Mouse (Mus musculus): ENCODE measurements around the gene Syngr4. TPM values are rescaled to one million over a fixed set of nuclear protein-coding genes. Genes with fewer than 3 reads are reported as not detected.

The Syngr4 gene
- polyA plus RNA-seq, 1 experiment from 2014 or later, result 1.3 TPM

DNA sequence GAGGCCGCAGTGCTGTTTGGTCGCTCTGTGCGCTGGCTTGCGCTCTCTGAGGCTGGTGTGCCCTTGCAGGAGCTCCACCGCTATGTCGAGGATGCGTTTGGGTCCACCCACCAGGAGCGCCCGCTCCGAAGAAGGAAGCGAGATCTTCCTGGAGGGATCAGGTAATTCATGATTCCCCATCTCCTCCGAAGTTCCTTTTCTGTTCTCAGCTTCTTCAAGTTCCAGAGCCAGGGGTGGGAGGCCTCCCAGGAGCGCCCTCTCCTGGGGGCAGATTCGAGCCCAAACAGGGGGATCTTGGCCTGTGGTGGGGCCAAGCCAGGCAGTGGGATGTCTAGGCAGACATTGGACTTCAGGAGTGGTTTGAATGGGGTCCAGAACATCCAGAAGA is 27.9 kb upstream of the Syngr4 start:
- Histone ChIP-seq H3K27me3 (ENCODE audit: control insufficient read depth, insufficient read depth, low read length) (peaks cover 15% of the 10 kb centered on the region), H3K4me3 (ENCODE audit: low read depth, low read length) (peak overlapping the region; percentile 49), H3K9me3 (replicated peaks; ENCODE audit: control insufficient read depth, low read length) (no peaks in the 10 kb centered on the region), H3K27ac (ENCODE audit: low read depth, low read length) (0 out of 2 replicates have a peak overlapping the region, but pooled peaks have one; percentile 37), H3K4me1 (ENCODE audit: control insufficient read depth, insufficient read depth, low read length) (peaks cover 10% of the 10 kb centered on the region), H3K9ac (ENCODE audit: low read depth, low read length) (peak overlapping the region; percentile 23), H3K4me2 (peak overlapping the region; percentile 60), H3K36me3 (ENCODE audit: control insufficient read depth, insufficient read depth, low read length) (no peaks in the 10 kb centered on the region; the same call in 1 of the 2 replicates)
- 6% methylated on average over 14 of the region's 14 CpGs for WGBS (ENCODE audit: insufficient replicate concordance)
- no peak for ATAC-seq (replicated peaks; ENCODE audit: insufficient number of reproducible peaks, low FRiP score, low TSS enrichment)

DNA sequence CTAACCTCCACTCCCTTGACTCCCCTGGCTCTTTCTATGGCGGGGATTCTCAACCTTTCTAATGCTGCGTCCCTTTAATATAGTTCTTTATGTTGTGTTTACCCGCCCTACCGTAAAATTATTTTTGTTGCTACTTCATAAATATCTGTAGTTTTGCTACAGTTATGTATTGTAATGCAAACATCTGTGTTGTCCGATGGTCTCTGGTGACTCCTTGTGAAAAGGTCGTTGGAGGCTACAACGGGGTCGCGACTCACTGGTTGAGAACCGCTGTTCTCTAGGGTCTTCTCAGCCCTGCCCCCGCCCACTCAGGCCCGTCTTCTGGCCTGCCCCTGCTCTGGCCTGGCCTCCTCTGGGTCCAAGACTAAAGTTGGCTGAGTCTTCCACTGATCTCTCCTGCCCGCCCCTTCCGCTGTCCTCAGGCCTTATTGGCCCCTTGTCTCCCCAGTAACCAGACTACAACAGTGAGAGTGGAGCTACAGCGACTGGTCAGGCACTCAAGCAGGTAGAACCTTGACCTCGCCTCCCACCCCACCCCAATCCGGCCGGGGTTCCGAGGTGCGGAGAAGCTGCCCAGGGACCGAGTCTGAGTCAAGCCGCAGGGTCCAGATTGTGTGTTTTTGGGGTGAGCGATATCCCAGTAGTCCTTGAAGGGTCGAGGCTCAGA is 27.4 kb upstream of the Syngr4 start, which contains the start of gene Ccdc114:
Ccdc114 (plus strand) TSS at position 311 of the 667 bp plus-strand sequence.
- H3K9me3 ChIP-seq (replicated peaks; ENCODE audit: control insufficient read depth, low read length), result no peaks in the 10 kb centered on the region
- 3% methylated on average over 24 of the region's 24 CpGs for WGBS (ENCODE audit: insufficient replicate concordance)
- peak within 1 kb of the TSS; percentile 60 for H3K4me2 ChIP-seq
- peak within 1 kb of the TSS; percentile 49 for H3K4me3 ChIP-seq (ENCODE audit: low read depth, low read length)
- peak within 1 kb of the TSS; percentile 90 for H3K27ac ChIP-seq (ENCODE audit: low read depth, low read length)
- peaks cover 12% of the 10 kb centered on the region for H3K27me3 ChIP-seq (ENCODE audit: control insufficient read depth, insufficient read depth, low read length)
- peak; percentile 75 for ATAC-seq (replicated peaks; ENCODE audit: insufficient number of reproducible peaks, low FRiP score, low TSS enrichment)
- H3K9ac ChIP-seq (ENCODE audit: low read depth, low read length), result peak within 1 kb of the TSS; percentile 64
- peaks cover 10% of the 10 kb centered on the region for H3K4me1 ChIP-seq (ENCODE audit: control insufficient read depth, insufficient read depth, low read length)
- no peaks in the 10 kb centered on the region; the same call in 1 of the 2 replicates for H3K36me3 ChIP-seq (ENCODE audit: control insufficient read depth, insufficient read depth, low read length)

- Histone ChIP-seq H3K4me1 (ENCODE audit: control insufficient read depth, insufficient read depth, low read length) (peaks cover 10% of the 10 kb centered on the region), H3K27me3 (ENCODE audit: control insufficient read depth, insufficient read depth, low read length) (peaks cover 10% of the 10 kb centered on the region), H3K27ac (ENCODE audit: low read depth, low read length) (peak overlapping the region; percentile 90), H3K4me3 (ENCODE audit: low read depth, low read length) (peak overlapping the region; percentile 49), H3K9me3 (replicated peaks; ENCODE audit: control insufficient read depth, low read length) (no peaks in the 10 kb centered on the region), H3K36me3 (ENCODE audit: control insufficient read depth, insufficient read depth, low read length) (no peaks in the 10 kb centered on the region; the same call in 1 of the 2 replicates), H3K9ac (ENCODE audit: low read depth, low read length) (peak overlapping the region; percentile 64), H3K4me2 (peak overlapping the region; percentile 60)
- peak; percentile 83 for ATAC-seq (replicated peaks; ENCODE audit: insufficient number of reproducible peaks, low FRiP score, low TSS enrichment)
- 1% methylated on average over 37 of the region's 37 CpGs for WGBS (ENCODE audit: insufficient replicate concordance)
These were observed 26.6 kb upstream of the Syngr4 start for GRCm38 (mm10) chr7:45922928-45923761.

- Histone ChIP-seq H3K27me3 (ENCODE audit: control insufficient read depth, insufficient read depth, low read length) (peaks cover 8% of the 10 kb centered on the region), H3K4me3 (ENCODE audit: low read depth, low read length) (no peak overlapping the region), H3K4me1 (ENCODE audit: control insufficient read depth, insufficient read depth, low read length) (peaks cover 17% of the 10 kb centered on the region), H3K4me2 (peak overlapping the region; percentile 60), H3K9me3 (replicated peaks; ENCODE audit: control insufficient read depth, low read length) (no peaks in the 10 kb centered on the region), H3K27ac (ENCODE audit: low read depth, low read length) (peak overlapping the region; percentile 90), H3K36me3 (ENCODE audit: control insufficient read depth, insufficient read depth, low read length) (no peaks in the 10 kb centered on the region; the same call in 1 of the 2 replicates), H3K9ac (ENCODE audit: low read depth, low read length) (no peak overlapping the region; the same call in 1 of the 2 replicates)
- ATAC-seq (replicated peaks; ENCODE audit: insufficient number of reproducible peaks, low FRiP score, low TSS enrichment), result no peak
- WGBS (ENCODE audit: insufficient replicate concordance), result 84% methylated on average over 12 of the region's 12 CpGs
These were observed 25.6 kb upstream of the Syngr4 start for GRCm38 (mm10) chr7:45921950-45922600.

GRCm38 (mm10) chr7:45921242-45921621 is 24.7 kb upstream of the Syngr4 start, which contains the start of gene Emp3:
Emp3 (minus strand) TSS chr7:45921404.
- 42% methylated on average over 9 of the region's 9 CpGs for WGBS (ENCODE audit: insufficient replicate concordance)
- ATAC-seq (replicated peaks; ENCODE audit: insufficient number of reproducible peaks, low FRiP score, low TSS enrichment), result no peak
- Histone ChIP-seq H3K4me1 (ENCODE audit: control insufficient read depth, insufficient read depth, low read length) (peaks cover 24% of the 10 kb centered on the region), H3K36me3 (ENCODE audit: control insufficient read depth, insufficient read depth, low read length) (no peaks in the 10 kb centered on the region; the same call in 1 of the 2 replicates), H3K9me3 (replicated peaks; ENCODE audit: control insufficient read depth, low read length) (no peaks in the 10 kb centered on the region), H3K4me2 (peak within 1 kb of the TSS; percentile 62), H3K4me3 (ENCODE audit: low read depth, low read length) (peak within 1 kb of the TSS; percentile 38), H3K9ac (ENCODE audit: low read depth, low read length) (peak within 1 kb of the TSS; percentile 62), H3K27me3 (ENCODE audit: control insufficient read depth, insufficient read depth, low read length) (peaks cover 8% of the 10 kb centered on the region), H3K27ac (ENCODE audit: low read depth, low read length) (peak within 1 kb of the TSS; percentile 90)

DNA sequence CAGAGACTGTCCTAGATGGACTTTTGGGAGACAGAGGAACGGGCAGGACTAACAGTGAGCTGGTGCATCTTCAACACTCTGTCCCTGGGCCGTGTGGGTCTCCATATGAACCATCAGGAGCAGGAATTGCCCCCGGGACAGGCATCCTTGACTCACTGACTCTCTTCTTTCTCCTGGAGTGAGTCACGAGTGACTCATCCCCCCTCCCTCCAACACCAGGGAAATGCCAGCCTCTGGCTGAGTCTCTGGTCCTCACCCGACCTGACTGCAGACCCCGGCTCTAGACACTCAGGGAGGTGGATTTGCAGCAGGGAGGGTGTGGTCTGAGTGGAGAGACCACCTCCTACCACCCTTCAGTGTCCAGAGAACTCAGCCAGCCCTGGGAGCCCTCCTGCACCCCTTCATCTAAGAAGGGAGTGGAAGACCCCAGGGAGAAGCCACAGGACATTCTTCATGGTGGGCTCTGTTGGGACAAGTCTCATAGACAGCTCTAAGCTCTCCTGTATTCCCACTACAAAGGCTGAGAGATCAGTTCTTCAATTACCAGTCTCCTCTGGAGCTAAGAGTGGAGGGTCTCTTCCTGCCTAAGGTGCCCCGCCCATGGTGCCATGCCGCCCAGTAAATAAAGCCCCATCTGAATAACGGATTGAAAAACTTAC is 24.2 kb upstream of the Syngr4 start:
- 22% methylated on average over 9 of the region's 9 CpGs for WGBS (ENCODE audit: insufficient replicate concordance)
- Histone ChIP-seq H3K9me3 (replicated peaks; ENCODE audit: control insufficient read depth, low read length) (no peaks in the 10 kb centered on the region), H3K9ac (ENCODE audit: low read depth, low read length) (peak overlapping the region; percentile 62), H3K4me1 (ENCODE audit: control insufficient read depth, insufficient read depth, low read length) (peaks cover 29% of the 10 kb centered on the region), H3K36me3 (ENCODE audit: control insufficient read depth, insufficient read depth, low read length) (no peaks in the 10 kb centered on the region), H3K27me3 (ENCODE audit: control insufficient read depth, insufficient read depth, low read length) (peaks cover 8% of the 10 kb centered on the region), H3K4me2 (peak overlapping the region; percentile 62), H3K4me3 (ENCODE audit: low read depth, low read length) (peak overlapping the region; percentile 38), H3K27ac (ENCODE audit: low read depth, low read length) (peak overlapping the region; percentile 57)
- ATAC-seq (replicated peaks; ENCODE audit: insufficient number of reproducible peaks, low FRiP score, low TSS enrichment), result no peak

DNA sequence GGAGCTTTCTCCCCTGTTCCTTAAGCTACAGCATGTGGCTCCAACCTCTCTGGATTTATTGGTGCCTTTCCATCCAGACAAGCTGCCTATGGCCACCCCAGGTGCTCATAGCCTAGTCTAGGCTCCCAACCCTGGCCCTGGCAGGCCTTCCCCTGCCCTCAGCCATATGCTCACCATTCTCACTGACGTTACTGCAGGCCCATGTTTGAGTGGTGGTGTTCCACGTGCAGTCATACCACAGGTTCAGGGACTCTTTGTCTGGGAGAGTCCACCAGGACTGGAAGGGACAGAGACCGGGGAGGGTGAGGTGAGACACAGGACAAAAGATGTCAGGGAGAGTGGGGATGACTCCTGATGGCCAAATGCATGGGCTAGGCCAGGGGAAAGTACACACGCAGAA is 23.2 kb upstream of the Syngr4 start:
- Histone ChIP-seq H3K27ac (ENCODE audit: low read depth, low read length) (no peak overlapping the region), H3K4me2 (peak overlapping the region; percentile 62), H3K27me3 (ENCODE audit: control insufficient read depth, insufficient read depth, low read length) (peaks cover 8% of the 10 kb centered on the region), H3K9me3 (replicated peaks; ENCODE audit: control insufficient read depth, low read length) (no peaks in the 10 kb centered on the region), H3K4me1 (ENCODE audit: control insufficient read depth, insufficient read depth, low read length) (peaks cover 29% of the 10 kb centered on the region), H3K9ac (ENCODE audit: low read depth, low read length) (peak overlapping the region; percentile 62), H3K36me3 (ENCODE audit: control insufficient read depth, insufficient read depth, low read length) (no peaks in the 10 kb centered on the region), H3K4me3 (ENCODE audit: low read depth, low read length) (peak overlapping the region; percentile 38; the same call in 1 of the 2 replicates)
- WGBS (ENCODE audit: insufficient replicate concordance), result 81% methylated on average over 4 of the region's 4 CpGs
- ATAC-seq (replicated peaks; ENCODE audit: insufficient number of reproducible peaks, low FRiP score, low TSS enrichment), result no peak
